Mouse (Mus musculus): ENCODE measurements around the gene Gm49661.

DNA sequence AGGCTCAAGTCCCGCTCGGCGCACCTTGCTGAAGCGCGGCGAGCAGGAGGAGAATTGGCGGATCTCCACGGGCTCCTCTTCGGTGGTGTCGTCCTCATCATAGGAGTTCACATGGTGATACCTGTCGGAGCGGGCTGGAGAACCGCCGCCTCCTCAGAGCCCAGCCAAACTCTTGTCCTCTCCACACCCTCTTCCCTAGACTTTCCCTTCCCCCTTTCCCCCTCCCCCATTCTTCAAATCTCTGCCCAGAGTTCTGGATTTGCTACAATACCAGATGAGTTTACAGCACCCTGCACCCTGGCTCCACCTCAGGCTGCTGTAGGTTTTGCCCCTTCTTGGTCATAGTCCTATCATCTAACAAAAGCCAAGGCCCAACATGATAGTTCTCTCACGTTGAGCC lies 50.6 kb downstream of the Gm49661 start:
- no peak for TF ChIP-seq CTCF (IDR thresholded peaks at IDR 0.05; ENCODE audit: control insufficient read depth, insufficient read depth, insufficient replicate concordance, low read depth, low read length)
- TF ChIP-seq POLR2A (IDR thresholded peaks at IDR 0.05; ENCODE audit: control insufficient read depth, low read depth, low read length) = no peak
